Mouse (Mus musculus) left cerebral cortex, postnatal 25 days (tissue): Measurements from ENCODE around the gene Slc51a. TPM values are rescaled to one million over a fixed set of nuclear protein-coding genes. Genes with fewer than 3 reads are reported as not detected.
"Not testable (repeated sequence)": the region's sequence is repeated elsewhere in the genome, so short reads cannot be mapped to it uniquely, and the experiment has no call there.

Experiments used
- DNase-seq, 2 experiments: peaks; one replicate each; pipeline ENCODE4 v3.0.0; 2022; ENCODE audit warnings: low spot score in 2 of 2, mixed read lengths in 1 of 2
- intact Hi-C: fragments of 180-260 bp; cut with DNase I; formaldehyde crosslinking; loops from one replicate; pipeline ENCODE4 v1.15.1; 2025
- total RNA-seq, 2 experiments: library from RNA; stranded (reverse); gene quantifications; 2 replicates each; pipeline ENCODE4 v1.2.3; 2021

Gene Slc51a
- total RNA-seq, 2 experiments from 2014 or later = not detected

- no peak for DNase-seq
- intact Hi-C loops = no loop called here
These were observed 23.0 kb upstream of the Slc51a start for GRCm38 (mm10) chr16:32510399-32511337.

GRCm38 (mm10) chr16:32509066-32509942 lies 21.6 kb upstream of the Slc51a start:
- intact Hi-C loops = loop anchor here (2.0 to 5.0 kb wide), 3 partner anchors 101 to 173 kb away; no protein-coding TSS in a partner anchor
- no peak for DNase-seq

GRCm38 (mm10) chr16:32508506-32509065 lies 20.9 kb upstream of the Slc51a start:
- intact Hi-C loops = loop anchor here (2.0 to 5.0 kb wide), 3 partner anchors 102 to 174 kb away; no protein-coding TSS in a partner anchor
- no peak for DNase-seq

- DNase-seq = no peak
- intact Hi-C loops = loop anchor here (2.0 to 5.0 kb wide), 3 partner anchors 103 to 174 kb away; no protein-coding TSS in a partner anchor
These were observed 20.4 kb upstream of the Slc51a start for GRCm38 (mm10) chr16:32508035-32508434.

- peak in 1 of 2 experiments; percentile 65 for DNase-seq
- intact Hi-C loops = loop anchor here (5.0 kb wide), 2 partner anchors 130 to 175 kb away; no protein-coding TSS in a partner anchor
These were observed 19.7 kb upstream of the Slc51a start for GRCm38 (mm10) chr16:32507407-32507806.

- intact Hi-C loops = loop anchor here (5.0 kb wide), 2 partner anchors 130 to 175 kb away; no protein-coding TSS in a partner anchor
- DNase-seq = no peak
These were observed 19.2 kb upstream of the Slc51a start for GRCm38 (mm10) chr16:32506868-32507267.

- no peak for DNase-seq
- intact Hi-C loops = loop anchor here (5.0 kb wide), 2 partner anchors 131 to 176 kb away; no protein-coding TSS in a partner anchor
These were observed 18.6 kb upstream of the Slc51a start for GRCm38 (mm10) chr16:32506298-32506697.

- intact Hi-C loops = no loop called here
- no peak for DNase-seq
These were observed 16.0 kb upstream of the Slc51a start for GRCm38 (mm10) chr16:32503633-32504032.

GRCm38 (mm10) chr16:32502621-32503335 lies 15.1 kb upstream of the Slc51a start:
- no peak for DNase-seq
- intact Hi-C loops = no loop called here

GRCm38 (mm10) chr16:32501459-32501858 lies 13.8 kb upstream of the Slc51a start:
- no peak for DNase-seq
- intact Hi-C loops = no loop called here

GRCm38 (mm10) chr16:32499430-32500037 lies 11.9 kb upstream of the Slc51a start:
- DNase-seq = peak; percentile 84 to 86
- intact Hi-C loops = loop anchor here (5.0 kb wide), 1 partner anchor 387 kb away; no protein-coding TSS in a partner anchor

- no peak for DNase-seq
- intact Hi-C loops = loop anchor here (5.0 kb wide), 1 partner anchor 387 kb away; no protein-coding TSS in a partner anchor
These were observed 11.3 kb upstream of the Slc51a start for GRCm38 (mm10) chr16:32498996-32499395.

GRCm38 (mm10) chr16:32495965-32496364 lies 8.3 kb upstream of the Slc51a start, which contains the start of gene Zdhhc19:
Gene Zdhhc19 (plus strand): TSS chr16:32496265.
- intact Hi-C loops = loop anchor here (5.0 kb wide), 1 partner anchor 384 kb away; no protein-coding TSS in a partner anchor
- no peak for DNase-seq

GRCm38 (mm10) chr16:32494371-32494770 lies 6.7 kb upstream of the Slc51a start:
- intact Hi-C loops, DNase-seq: not testable (repeated sequence)

- intact Hi-C loops = no loop called here
These were observed 1.3 kb upstream of the Slc51a start for GRCm38 (mm10) chr16:32488939-32489338.

GRCm38 (mm10) chr16:32486046-32486445 lies 1.6 kb downstream of the Slc51a start:
- no peak for DNase-seq
- intact Hi-C loops = no loop called here

More at GRCm38 (mm10) chr16:32488939-32489338, 1.3 kb upstream of the Slc51a start:
- no peak for DNase-seq

- no peak for DNase-seq
These were observed 2.5 kb downstream of the Slc51a start for GRCm38 (mm10) chr16:32485209-32485608.

GRCm38 (mm10) chr16:32484431-32484871 lies 3.2 kb downstream of the Slc51a start:
- intact Hi-C loops = no loop called here

More at GRCm38 (mm10) chr16:32485209-32485608, 2.5 kb downstream of the Slc51a start:
- intact Hi-C loops = no loop called here

More at GRCm38 (mm10) chr16:32484431-32484871, 3.2 kb downstream of the Slc51a start:
- no peak for DNase-seq
